ENCODE assay signal across 8 mouse cellular contexts in genomic region chr10:80963031-80963975, GRCm38 (mm10). TPM values are rescaled to one million over a fixed set of nuclear protein-coding genes. Genes with fewer than 3 reads are reported as not detected.
DNase-seq lines count a peak whose midpoint lies in the region; ATAC-seq lines count a peak whose summit lies in the region.

No protein-coding gene starts in this region.

- DNase-seq in forebrain, embryonic 10.5 days (ENCODE audit: extremely low spot score, low spot score), result no peak
- peak; percentile 50 for DNase-seq in MN1 (ENCODE audit: low spot score)
- no peak for DNase-seq in right cerebral cortex, adult 2 months (ENCODE audit: low spot score in 2 of 2)
- no peak for DNase-seq in thymus, postnatal 36 days
- DNase-seq in layer of hippocampus, adult 9-10 months (ENCODE audit: low spot score), result no peak

- H3K4me2 ChIP-seq in forebrain, embryonic 15.5 days (replicated peaks), result no peak overlapping the region
- no peak overlapping the region for H3K4me2 ChIP-seq in heart, embryonic 15.5 days
- no peak overlapping the region for H3K4me2 ChIP-seq in liver, embryonic 15.5 days

- no peaks in the 10 kb centered on the region for H3K9me3 ChIP-seq in forebrain, embryonic 10.5 days
- no peaks in the 10 kb centered on the region for H3K9me3 ChIP-seq in forebrain, embryonic 15.5 days
- no peaks in the 10 kb centered on the region for H3K9me3 ChIP-seq in heart, embryonic 15.5 days (replicated peaks)
- H3K9me3 ChIP-seq in liver, embryonic 15.5 days (replicated peaks), result no peaks in the 10 kb centered on the region

- H3K4me3 ChIP-seq in forebrain, embryonic 10.5 days, result no peak overlapping the region
- H3K4me3 ChIP-seq in forebrain, embryonic 15.5 days, result no peak overlapping the region
- no peak overlapping the region for H3K4me3 ChIP-seq in heart, embryonic 15.5 days
- H3K4me3 ChIP-seq in liver, embryonic 15.5 days (replicated peaks), result no peak overlapping the region

- H3K9ac ChIP-seq in forebrain, embryonic 15.5 days (replicated peaks), result no peak overlapping the region
- peak overlapping the region; percentile 27; the same call in 1 of the 2 replicates for H3K9ac ChIP-seq in heart, embryonic 15.5 days
- H3K9ac ChIP-seq in liver, embryonic 15.5 days, result no peak overlapping the region

- peaks cover 53% of the 10 kb centered on the region for H3K4me1 ChIP-seq in forebrain, embryonic 10.5 days
- peaks cover 10% of the 10 kb centered on the region for H3K4me1 ChIP-seq in forebrain, embryonic 15.5 days
- peaks cover 65% of the 10 kb centered on the region for H3K4me1 ChIP-seq in heart, embryonic 15.5 days (replicated peaks)
- H3K4me1 ChIP-seq in liver, embryonic 15.5 days (replicated peaks), result peaks cover 46% of the 10 kb centered on the region

- no peaks in the 10 kb centered on the region for H3K36me3 ChIP-seq in forebrain, embryonic 10.5 days (replicated peaks)
- no peaks in the 10 kb centered on the region for H3K36me3 ChIP-seq in forebrain, embryonic 15.5 days
- no peaks in the 10 kb centered on the region for H3K36me3 ChIP-seq in heart, embryonic 15.5 days
- no peaks in the 10 kb centered on the region for H3K36me3 ChIP-seq in liver, embryonic 15.5 days (replicated peaks)

- WGBS in forebrain, embryonic 10.5 days, result 71% methylated on average over 12 of the region's 12 CpGs
- 63% methylated on average over 12 of the region's 12 CpGs for WGBS in forebrain, embryonic 15.5 days
- 29% methylated on average over 12 of the region's 12 CpGs for WGBS in heart, embryonic 15.5 days
- WGBS in liver, embryonic 15.5 days (ENCODE audit: insufficient replicate concordance), result 43% methylated on average over 12 of the region's 12 CpGs

- peaks cover 8% of the 10 kb centered on the region for H3K27me3 ChIP-seq in forebrain, embryonic 10.5 days (ENCODE audit: poor library complexity, severe bottlenecking)
- no peaks in the 10 kb centered on the region for H3K27me3 ChIP-seq in forebrain, embryonic 15.5 days
- no peaks in the 10 kb centered on the region for H3K27me3 ChIP-seq in heart, embryonic 15.5 days
- no peaks in the 10 kb centered on the region for H3K27me3 ChIP-seq in liver, embryonic 15.5 days

- 0 out of 2 replicates have a peak overlapping the region, but pooled peaks have one; percentile 8 for H3K27ac ChIP-seq in forebrain, embryonic 10.5 days
- H3K27ac ChIP-seq in forebrain, embryonic 15.5 days (replicated peaks), result no peak overlapping the region
- H3K27ac ChIP-seq in heart, embryonic 15.5 days, result peak overlapping the region; percentile 92
- peak overlapping the region; percentile 77 for H3K27ac ChIP-seq in liver, embryonic 15.5 days (replicated peaks)

- ATAC-seq in forebrain, embryonic 15.5 days (replicated peaks), result no peak
- peak; percentile 27; the same call in 1 of the 2 replicates for ATAC-seq in heart, embryonic 15.5 days (replicated peaks; ENCODE audit: insufficient number of reproducible peaks, insufficient read depth, low FRiP score, low read depth)
- peak; percentile 59 for ATAC-seq in liver, embryonic 15.5 days (ENCODE audit: insufficient read depth)

RNA-seq across cellular contexts. Expression of gene Gadd45b, which starts 33.4 kb away (rescaled TPM):
- polyA plus RNA-seq in forebrain, embryonic 10.5 days (2016; fragmentation: Nextera tagmentation; extraction: Ambion mirVana), result 5.9 and 6.3 TPM in 2 replicates
- polyA plus RNA-seq in forebrain, embryonic 15.5 days (2015; fragmentation: Nextera tagmentation; extraction: Ambion mirVana), result 5.5 and 5.9 TPM in 2 replicates
- polyA plus RNA-seq in heart, embryonic 15.5 days (2015; fragmentation: Nextera tagmentation; extraction: Ambion mirVana), result 30.8 and 34.1 TPM in 2 replicates
- 3.8 and 4.0 TPM in 2 replicates for polyA plus RNA-seq in liver, embryonic 15.5 days (2015; fragmentation: Nextera tagmentation; extraction: Ambion mirVana)

RNA-seq across cellular contexts. Expression of gene Lmnb2, which starts 45.3 kb away (rescaled TPM):
- polyA plus RNA-seq in forebrain, embryonic 10.5 days (2016; fragmentation: Nextera tagmentation; extraction: Ambion mirVana), result 85.6 and 89.5 TPM in 2 replicates
- polyA plus RNA-seq in forebrain, embryonic 15.5 days (2015; fragmentation: Nextera tagmentation; extraction: Ambion mirVana), result 50.6 and 53.5 TPM in 2 replicates
- polyA plus RNA-seq in heart, embryonic 15.5 days (2015; fragmentation: Nextera tagmentation; extraction: Ambion mirVana), result 22.0 and 32.1 TPM in 2 replicates
- polyA plus RNA-seq in liver, embryonic 15.5 days (2015; fragmentation: Nextera tagmentation; extraction: Ambion mirVana), result 11.0 and 12.4 TPM in 2 replicates

RNA-seq across cellular contexts. Expression of gene Gng7, which starts 51.4 kb away (rescaled TPM):
- 6.3 and 6.9 TPM in 2 replicates for polyA plus RNA-seq in forebrain, embryonic 10.5 days (2016; fragmentation: Nextera tagmentation; extraction: Ambion mirVana)
- 30.8 and 32.1 TPM in 2 replicates for polyA plus RNA-seq in forebrain, embryonic 15.5 days (2015; fragmentation: Nextera tagmentation; extraction: Ambion mirVana)
- polyA plus RNA-seq in heart, embryonic 15.5 days (2015; fragmentation: Nextera tagmentation; extraction: Ambion mirVana), result 1.1 and 1.9 TPM in 2 replicates
- polyA plus RNA-seq in liver, embryonic 15.5 days (2015; fragmentation: Nextera tagmentation; extraction: Ambion mirVana), result 0.36 and 0.41 TPM in 2 replicates
